Mouse (Mus musculus) liver, embryonic 14.5 days (tissue): ENCODE measurements around the gene Ptger4. TPM values are rescaled to one million over a fixed set of nuclear protein-coding genes. Genes with fewer than 3 reads are reported as not detected.

Experiments
- ATAC-seq: fragments of 200-750 bp; cut with Nextera tagmentation; 2 replicates; pipeline ENCODE4 v1.8.0; 2017; ENCODE audit warnings: moderate number of reproducible peaks, mild to moderate bottlenecking, moderate library complexity; ENCODE audit not compliant: insufficient read depth
- DNase-seq, 3 experiments: peaks; one replicate each; pipeline ENCODE4 v3.0.0-alpha.2; 2012 to 2013; ENCODE audit warnings: low read depth in 3 of 3, low spot score in 3 of 3
- H3K27ac ChIP-seq: fragments of 300-500 bp; sonication (generic); 2 replicates; pipeline ENCODE4 v1.5.1; 2014; ENCODE audit warnings: moderate library complexity, mild to moderate bottlenecking, control low read depth, inconsistent platforms
- H3K27me3 ChIP-seq: fragments of 300-500 bp; sonication (generic); 2 replicates; pipeline ENCODE4 v1.6.1; 2014; ENCODE audit warnings: mild to moderate bottlenecking, low read length, moderate library complexity; ENCODE audit not compliant: control insufficient read depth, insufficient read depth
- H3K36me3 ChIP-seq: fragments of 300-500 bp; sonication (generic); replicated peaks from 2 replicates; pipeline ENCODE4 v1.6.1; 2014; ENCODE audit warnings: low read depth; ENCODE audit not compliant: control insufficient read depth, insufficient read depth
- H3K4me1 ChIP-seq, 2 experiments: fragments of 200-500 bp in 1 of 2; fragments of 300-500 bp in 1 of 2; sonication (generic) in 1 of 2; replicated peaks; 2 replicates each; pipeline ENCODE4 v1.6.1; 2012 to 2014; ENCODE audit warnings: antibody characterized with exemption in 1 of 2, inconsistent platforms in 1 of 2, low read length in 1 of 2; ENCODE audit not compliant: control insufficient read depth in 2 of 2, insufficient read depth in 2 of 2
- H3K4me2 ChIP-seq: fragments of 300-500 bp; sonication (generic); 2 replicates; pipeline ENCODE4 v1.6.1; 2014; ENCODE audit warnings: low read depth, mild to moderate bottlenecking, control low read depth, moderate library complexity
- H3K4me3 ChIP-seq, 2 experiments: fragments of 200-500 bp in 1 of 2; fragments of 300-500 bp in 1 of 2; sonication (generic) in 1 of 2; 2 replicates each; pipeline ENCODE4 v1.5.1; 2012 to 2014; ENCODE audit warnings: low read depth in 2 of 2, low read length in 2 of 2, mild to moderate bottlenecking in 2 of 2, control low read depth in 1 of 2, inconsistent platforms in 1 of 2, moderate library complexity in 1 of 2; ENCODE audit not compliant: insufficient read depth in 1 of 2
- H3K9ac ChIP-seq: fragments of 300-500 bp; sonication (generic); replicated peaks from 2 replicates; pipeline ENCODE4 v1.6.1; 2014; ENCODE audit warnings: mild to moderate bottlenecking, control low read depth, moderate library complexity
- H3K9me3 ChIP-seq: fragments of 300-500 bp; sonication (generic); 2 replicates; pipeline ENCODE4 v1.6.1; 2016; ENCODE audit warnings: low read length, mixed read lengths; ENCODE audit not compliant: control insufficient read depth
- CTCF ChIP-seq: IDR thresholded peaks from 2 replicates; pipeline ENCODE4 v1.5.1; 2016; ENCODE audit warnings: antibody characterized with exemption, low read depth, control low read depth
- EP300 ChIP-seq: IDR thresholded peaks from 2 replicates; pipeline ENCODE4 v1.6.1; 2016; ENCODE audit warnings: antibody characterized with exemption, low read depth
- WGBS: fragments of 180-500 bp; shearing (Covaris S2); extraction: QIAGEN DNeasy Blood & Tissue Kit; methylation state at CpG from one replicate; pipeline ENCODE4 v1.1.7; 2014; ENCODE audit not compliant: insufficient replicate concordance; 5-methylcytosine and 5-hydroxymethylcytosine counted together
- polyA plus RNA-seq, 2 experiments: library from polyadenylated mRNA; depleted of rRNA in 1 of 2; stranded (reverse) in 1 of 2; unstranded in 1 of 2; fragments of >200 nt; fragmentation: Nextera tagmentation in 1 of 2; extraction: Ambion mirVana in 1 of 2; gene quantifications; 2 replicates each; pipeline versions ENCODE4 v1.2.1 to v1.2.3; 2012 to 2014

Ptger4 gene
- polyA plus RNA-seq, 2 experiments: 1.3 to 1.5 TPM

GRCm38 (mm10) chr15:5158827-5159226 is 85.2 kb downstream of the Ptger4 start:
- ATAC-seq: no peak
- H3K4me1 ChIP-seq: peaks cover 9 to 23% of the 10 kb centered on the region in 2 experiments
- WGBS: 72% methylated on average over 6 of the region's 6 CpGs

GRCm38 (mm10) chr15:5157386-5157785 is 86.6 kb downstream of the Ptger4 start:
- H3K27me3 ChIP-seq: no peaks in the 10 kb centered on the region
- H3K4me1 ChIP-seq: peaks cover 9 to 23% of the 10 kb centered on the region in 2 experiments
- H3K4me2 ChIP-seq: no peak overlapping the region
- H3K4me3 ChIP-seq: no peak overlapping the region
- no peak overlapping the region for H3K9ac ChIP-seq
- no peaks in the 10 kb centered on the region for H3K9me3 ChIP-seq
- H3K36me3 ChIP-seq: peaks cover 6% of the 10 kb centered on the region
- ATAC-seq: no peak
- no peak for DNase-seq
- TF ChIP-seq EP300 (no peak), CTCF (no peak)
- 45% methylated on average over 1 of the region's 1 CpGs for WGBS
- H3K27ac ChIP-seq: no peak overlapping the region

More at GRCm38 (mm10) chr15:5158827-5159226, 85.2 kb downstream of the Ptger4 start:
- TF ChIP-seq CTCF (no peak), EP300 (no peak)
- H3K9ac ChIP-seq: no peak overlapping the region
- no peak overlapping the region for H3K4me3 ChIP-seq
- DNase-seq: no peak
- no peak overlapping the region for H3K4me2 ChIP-seq
- H3K36me3 ChIP-seq: peaks cover 15% of the 10 kb centered on the region
- H3K9me3 ChIP-seq: no peaks in the 10 kb centered on the region
- H3K27me3 ChIP-seq: no peaks in the 10 kb centered on the region
- H3K27ac ChIP-seq: no peak overlapping the region

Other genes starting within 250 kb of the Ptger4 start
- gene C7, start 180.4 kb downstream of the Ptger4 start, polyA plus RNA-seq (2012; rRNA removed): 0.01 TPM in 1 of 2 replicates, not detected in the other
- gene C7, start 180.4 kb downstream of the Ptger4 start, polyA plus RNA-seq (2014; fragmentation: Nextera tagmentation; extraction: Ambion mirVana): 0.06 TPM in 1 of 2 replicates, not detected in the other
- gene Card6, start 135.6 kb downstream of the Ptger4 start, polyA plus RNA-seq (2012; rRNA removed): 0.57 and 0.63 TPM in 2 replicates
- gene Card6, start 135.6 kb downstream of the Ptger4 start, polyA plus RNA-seq (2014; fragmentation: Nextera tagmentation; extraction: Ambion mirVana): 0.74 and 1.00 TPM in 2 replicates
- gene Rpl37, start 127.5 kb downstream of the Ptger4 start, polyA plus RNA-seq (2012; rRNA removed): 259 and 884 TPM in 2 replicates
- 547 and 570 TPM in 2 replicates for gene Rpl37, start 127.5 kb downstream of the Ptger4 start, polyA plus RNA-seq (2014; fragmentation: Nextera tagmentation; extraction: Ambion mirVana)
- 6.6 and 8.6 TPM in 2 replicates for gene Prkaa1, start 100.3 kb downstream of the Ptger4 start, polyA plus RNA-seq (2012; rRNA removed)
- 15.7 and 16.6 TPM in 2 replicates for gene Prkaa1, start 100.3 kb downstream of the Ptger4 start, polyA plus RNA-seq (2014; fragmentation: Nextera tagmentation; extraction: Ambion mirVana)
- gene Ttc33, start 58.7 kb downstream of the Ptger4 start, polyA plus RNA-seq (2012; rRNA removed): 3.1 and 6.6 TPM in 2 replicates
- 13.6 and 13.9 TPM in 2 replicates for gene Ttc33, start 58.7 kb downstream of the Ptger4 start, polyA plus RNA-seq (2014; fragmentation: Nextera tagmentation; extraction: Ambion mirVana)